Mouse (Mus musculus) central nervous system, embryonic 11.5 days (tissue): ENCODE data around the gene Gm20767. TPM values are rescaled to one million over a fixed set of nuclear protein-coding genes. Genes with fewer than 3 reads are reported as not detected.

Experiments
- polyA plus RNA-seq: library from polyadenylated mRNA; depleted of rRNA; stranded (reverse); fragments of >200 nt; gene quantifications from 2 replicates; pipeline ENCODE4 v1.2.3, GENCODE M21; 2012; rRNA removed

Gene Gm20767
- not detected in 2 replicates for polyA plus RNA-seq

DNA sequence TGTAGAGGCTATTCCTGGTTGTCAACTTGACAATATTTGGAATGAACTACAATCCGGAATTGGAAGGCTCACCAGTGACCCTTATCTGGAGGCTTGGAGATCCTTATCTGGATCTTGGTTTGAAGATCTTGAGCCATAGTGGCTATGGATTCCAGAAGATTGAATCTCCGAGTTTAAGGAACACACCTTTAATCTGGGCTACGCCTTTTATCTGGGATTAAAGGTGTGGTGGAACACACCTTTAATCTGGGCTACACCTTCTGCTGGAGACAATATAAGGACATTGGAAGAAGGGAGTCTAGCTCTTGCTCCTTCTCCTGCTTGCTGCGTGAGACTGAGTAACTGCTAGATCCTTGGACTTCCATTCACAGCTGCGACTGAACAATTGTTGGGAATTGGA, at the start of gene Gm20767:
Gm20767 (plus strand) TSS at position 301 of the 400 bp plus-strand sequence.

GRCm38 (mm10) chr13:120172133-120172532, 32.1 kb downstream of the Gm20767 start, which contains the start of gene Gm21818:
TSS of gene Gm21818 (plus strand) at chr13:120172433.

Other genes with a start within 250 kb of the Gm20767 start
- gene Tcstv1, start 245.5 kb upstream of the Gm20767 start, polyA plus RNA-seq: not detected in 2 replicates
- not detected in 2 replicates for gene Gm21761, start 211.0 kb upstream of the Gm20767 start, polyA plus RNA-seq
- not detected in 2 replicates for gene B020031M17Rik, start 189.4 kb upstream of the Gm20767 start, polyA plus RNA-seq
- gene Gm36079, start 113.2 kb upstream of the Gm20767 start, polyA plus RNA-seq: not detected in 2 replicates
- not detected in 2 replicates for gene Gm21188, start 88.1 kb upstream of the Gm20767 start, polyA plus RNA-seq
- 0.36 TPM in 1 of 2 replicates, not detected in the other for gene Gm21818, start 32.2 kb downstream of the Gm20767 start, polyA plus RNA-seq
- not detected in 2 replicates for gene Gm21762, start 75.7 kb downstream of the Gm20767 start, polyA plus RNA-seq
- gene Gm21731, start 98.9 kb downstream of the Gm20767 start, polyA plus RNA-seq: not detected in 2 replicates
- not detected in 2 replicates for gene AF067061, start 122.9 kb downstream of the Gm20767 start, polyA plus RNA-seq
- 0.08 and 0.21 TPM in 2 replicates for gene BC147527, start 160.1 kb downstream of the Gm20767 start, polyA plus RNA-seq
- not detected in 2 replicates for gene Tcstv3, start 176.6 kb downstream of the Gm20767 start, polyA plus RNA-seq